Mouse (Mus musculus) stomach, embryonic 14.5 days (tissue): ENCODE measurements at regions not wholly inside any gene's neighbourhood (a gene's known extent, or its start where the extent isn't known, plus 50 kb on each side); places are given as distances from the start of the nearest gene placed in this dataset.

ENCODE experiments used
- ATAC-seq: fragments of 200-750 bp; cut with Nextera tagmentation; 2 replicates; pipeline ENCODE4 v1.8.0; 2017; ENCODE audit warnings: low read depth, moderate TSS enrichment; ENCODE audit not compliant: insufficient number of reproducible peaks, insufficient read depth, low FRiP score
- H3K27ac ChIP-seq: fragments of 300-500 bp; sonication (generic); 2 replicates; pipeline ENCODE4 v1.5.1; 2014; ENCODE audit warnings: mild to moderate bottlenecking, low read length, moderate library complexity, mixed read lengths
- H3K27me3 ChIP-seq: fragments of 300-500 bp; sonication (generic); 2 replicates; pipeline ENCODE4 v1.6.1; 2014; ENCODE audit warnings: low read length, control low read depth, mixed read lengths; ENCODE audit not compliant: control insufficient read depth, insufficient read depth
- H3K36me3 ChIP-seq: fragments of 300-500 bp; sonication (generic); 2 replicates; pipeline ENCODE4 v1.6.1; 2014; ENCODE audit warnings: mild to moderate bottlenecking, control low read depth, low read length, moderate library complexity, mixed read lengths; ENCODE audit not compliant: control insufficient read depth, insufficient read depth
- H3K4me1 ChIP-seq: fragments of 300-500 bp; sonication (generic); 2 replicates; pipeline ENCODE4 v1.6.1; 2014; ENCODE audit warnings: low read length, control low read depth, mixed read lengths; ENCODE audit not compliant: control insufficient read depth, insufficient read depth
- H3K4me2 ChIP-seq: fragments of 300-500 bp; sonication (generic); replicated peaks from 2 replicates; pipeline ENCODE4 v1.6.1; 2014; ENCODE audit warnings: low read depth, low read length, control low read depth
- H3K4me3 ChIP-seq: fragments of 300-500 bp; sonication (generic); 2 replicates; pipeline ENCODE4 v1.5.1; 2014; ENCODE audit warnings: low read depth, low read length, control low read depth
- H3K9ac ChIP-seq: fragments of 300-500 bp; sonication (generic); replicated peaks from 2 replicates; pipeline ENCODE4 v1.6.1; 2014; ENCODE audit warnings: low read depth, mild to moderate bottlenecking, control low read depth, low read length, moderate library complexity, mixed read lengths
- H3K9me3 ChIP-seq: fragments of 300-500 bp; sonication (generic); 2 replicates; pipeline ENCODE4 v1.6.1; 2016; ENCODE audit warnings: low read depth, low read length, control low read depth; ENCODE audit not compliant: control insufficient read depth
- WGBS: fragments of 180-500 bp; shearing (Covaris S2); extraction: QIAGEN DNeasy Blood & Tissue Kit; methylation state at CpG from one replicate; pipeline ENCODE4 v1.1.7; 2014; 5-methylcytosine and 5-hydroxymethylcytosine counted together

GRCm38 (mm10) chr1:43349966-43350365 lies 94.4 kb upstream of the Nck2 start:
- Histone ChIP-seq H3K27ac (no peak overlapping the region), H3K4me2 (no peak overlapping the region), H3K9me3 (no peaks in the 10 kb centered on the region), H3K4me3 (no peak overlapping the region), H3K27me3 (no peaks in the 10 kb centered on the region), H3K9ac (no peak overlapping the region), H3K4me1 (no peaks in the 10 kb centered on the region), H3K36me3 (no peaks in the 10 kb centered on the region)
- no peak for ATAC-seq
- WGBS = 77% methylated on average over 3 of the region's 3 CpGs

GRCm38 (mm10) chr1:43358191-43358590 lies 86.2 kb upstream of the Nck2 start:
- H3K36me3 ChIP-seq = no peaks in the 10 kb centered on the region
- H3K9me3 ChIP-seq = no peaks in the 10 kb centered on the region
- H3K27me3 ChIP-seq = no peaks in the 10 kb centered on the region
- no peak for ATAC-seq
- H3K9ac ChIP-seq = no peak overlapping the region
- 46% methylated on average over 6 of the region's 6 CpGs for WGBS
- no peak overlapping the region for H3K4me3 ChIP-seq
- H3K4me1 ChIP-seq = peaks cover 12% of the 10 kb centered on the region
- H3K4me2 ChIP-seq = no peak overlapping the region
- H3K27ac ChIP-seq = 0 out of 2 replicates have a peak overlapping the region, but pooled peaks have one; percentile 33

DNA sequence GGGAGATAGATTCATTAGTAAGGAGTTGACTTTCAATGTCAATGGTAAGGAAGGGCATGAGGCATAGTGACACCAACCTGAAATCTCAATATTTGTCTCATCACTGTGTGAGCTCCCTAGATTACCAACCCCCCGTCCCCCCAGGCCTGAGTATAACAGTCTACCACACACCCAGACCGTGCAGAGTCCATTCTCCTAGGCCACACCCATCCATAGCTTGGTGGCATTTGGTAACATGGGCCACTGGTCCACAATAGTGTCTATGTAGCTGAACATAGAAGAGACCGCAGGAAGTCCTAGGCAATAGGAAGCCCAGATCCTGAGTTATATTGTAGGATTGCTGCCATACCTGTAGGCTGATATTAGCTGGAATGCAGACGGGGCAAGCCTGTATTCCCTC lies 84.7 kb upstream of the Nck2 start:
- H3K27me3 ChIP-seq = no peaks in the 10 kb centered on the region
- peaks cover 12% of the 10 kb centered on the region for H3K4me1 ChIP-seq
- H3K4me3 ChIP-seq = no peak overlapping the region
- H3K9me3 ChIP-seq = no peaks in the 10 kb centered on the region
- WGBS = 87% methylated on average over 4 of the region's 4 CpGs
- H3K36me3 ChIP-seq = no peaks in the 10 kb centered on the region
- no peak overlapping the region for H3K9ac ChIP-seq
- no peak overlapping the region for H3K27ac ChIP-seq
- ATAC-seq = no peak
- no peak overlapping the region for H3K4me2 ChIP-seq

- Histone ChIP-seq H3K9me3 (no peaks in the 10 kb centered on the region), H3K4me3 (no peak overlapping the region), H3K4me1 (peaks cover 12% of the 10 kb centered on the region), H3K9ac (no peak overlapping the region), H3K4me2 (no peak overlapping the region), H3K27ac (no peak overlapping the region), H3K36me3 (no peaks in the 10 kb centered on the region), H3K27me3 (no peaks in the 10 kb centered on the region)
- no peak; the same call in 1 of the 2 replicates for ATAC-seq
- WGBS = 19% methylated on average over 8 of the region's 8 CpGs
Observed at GRCm38 (mm10) chr1:43360291-43360690, 84.1 kb upstream of the Nck2 start.

- no peak overlapping the region for H3K4me3 ChIP-seq
- no peaks in the 10 kb centered on the region for H3K9me3 ChIP-seq
- peaks cover 12% of the 10 kb centered on the region for H3K4me1 ChIP-seq
- no peaks in the 10 kb centered on the region for H3K36me3 ChIP-seq
- WGBS = 17% methylated on average over 4 of the region's 4 CpGs
- peak overlapping the region; percentile 29; the same call in 1 of the 2 replicates for H3K27ac ChIP-seq
- H3K9ac ChIP-seq = no peak overlapping the region
- H3K27me3 ChIP-seq = no peaks in the 10 kb centered on the region
- H3K4me2 ChIP-seq = no peak overlapping the region
- ATAC-seq = peak; percentile 53; the same call in 1 of the 2 replicates
Observed at GRCm38 (mm10) chr1:43360741-43361140, 83.6 kb upstream of the Nck2 start.

- H3K36me3 ChIP-seq = no peaks in the 10 kb centered on the region
- H3K4me3 ChIP-seq = no peak overlapping the region
- peaks cover 12% of the 10 kb centered on the region for H3K4me1 ChIP-seq
- H3K9ac ChIP-seq = no peak overlapping the region
- H3K4me2 ChIP-seq = no peak overlapping the region
- WGBS = 18% methylated on average over 3 of the region's 3 CpGs
- no peaks in the 10 kb centered on the region for H3K27me3 ChIP-seq
- no peak for ATAC-seq
- H3K27ac ChIP-seq = no peak overlapping the region
- H3K9me3 ChIP-seq = no peaks in the 10 kb centered on the region
Observed at GRCm38 (mm10) chr1:43361455-43361863, 82.9 kb upstream of the Nck2 start.

DNA sequence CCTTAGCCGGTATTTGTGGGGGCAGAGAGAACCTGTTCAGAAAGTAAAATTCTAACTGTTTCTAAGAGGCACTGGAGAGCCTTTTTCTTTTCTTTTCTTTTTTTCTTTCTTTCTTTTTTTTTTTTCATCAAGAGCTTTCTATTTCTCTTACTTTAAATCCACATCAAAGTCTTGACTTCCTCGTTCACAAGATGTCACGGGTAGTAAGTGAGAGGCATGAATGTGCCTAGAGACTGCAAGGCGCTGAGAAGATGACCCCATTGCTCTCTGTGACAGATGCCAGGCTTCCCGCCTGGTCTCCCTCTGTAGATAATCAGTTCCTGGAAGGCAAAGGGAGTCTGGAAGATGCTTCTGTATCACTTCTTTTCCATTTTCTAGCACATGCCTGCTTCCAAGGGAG lies 82.2 kb upstream of the Nck2 start:
- Histone ChIP-seq H3K36me3 (no peaks in the 10 kb centered on the region), H3K27ac (no peak overlapping the region), H3K9ac (no peak overlapping the region), H3K4me2 (no peak overlapping the region), H3K9me3 (no peaks in the 10 kb centered on the region), H3K4me1 (peaks cover 12% of the 10 kb centered on the region), H3K4me3 (no peak overlapping the region), H3K27me3 (no peaks in the 10 kb centered on the region)
- no peak for ATAC-seq
- 49% methylated on average over 5 of the region's 5 CpGs for WGBS

DNA sequence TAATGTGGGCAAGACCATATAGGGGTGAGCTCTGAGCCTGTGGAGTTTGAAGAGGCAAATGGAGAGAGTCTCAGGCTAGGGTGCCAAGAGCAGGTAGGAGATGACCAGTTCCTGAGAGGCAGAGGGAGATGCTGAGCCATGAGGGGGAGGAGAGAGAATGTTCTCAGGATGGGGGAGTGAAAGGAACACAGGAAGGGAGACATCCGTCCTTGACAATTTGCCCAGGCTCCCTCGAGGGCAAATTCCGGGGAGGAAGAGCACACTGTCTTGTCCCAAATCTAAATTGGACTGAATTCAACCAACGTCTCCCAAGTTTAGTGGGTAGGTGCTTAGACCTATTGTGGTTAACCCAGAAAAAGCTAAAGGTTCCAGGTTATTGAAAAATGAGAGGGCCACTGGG lies 81.2 kb upstream of the Nck2 start:
- Histone ChIP-seq H3K4me3 (no peak overlapping the region), H3K36me3 (no peaks in the 10 kb centered on the region)
- WGBS = 68% methylated on average over 4 of the region's 4 CpGs

GRCm38 (mm10) chr1:43366433-43366832 lies 77.9 kb upstream of the Nck2 start:
- Histone ChIP-seq H3K9ac (no peak overlapping the region), H3K36me3 (no peaks in the 10 kb centered on the region), H3K4me2 (no peak overlapping the region), H3K27me3 (no peaks in the 10 kb centered on the region), H3K27ac (no peak overlapping the region), H3K9me3 (no peaks in the 10 kb centered on the region), H3K4me1 (peaks cover 2% of the 10 kb centered on the region; the same call in 1 of the 2 replicates), H3K4me3 (no peak overlapping the region)
- no peak for ATAC-seq
- WGBS = 79% methylated on average over 2 of the region's 2 CpGs

More for the DNA sequence above, 81.2 kb upstream of the Nck2 start:
- H3K9ac ChIP-seq = no peak overlapping the region
- no peak overlapping the region for H3K27ac ChIP-seq
- no peak overlapping the region for H3K4me2 ChIP-seq
- no peaks in the 10 kb centered on the region for H3K27me3 ChIP-seq
- no peak for ATAC-seq
- no peaks in the 10 kb centered on the region for H3K9me3 ChIP-seq
- H3K4me1 ChIP-seq = peaks cover 15% of the 10 kb centered on the region
